Mouse (Mus musculus): ENCODE data around the gene Zfp36. TPM values are rescaled to one million over a fixed set of nuclear protein-coding genes. Genes with fewer than 3 reads are reported as not detected.
A peak's percentile ranks its signal among the peaks of the same experiment; 100 is the strongest.

The Zfp36 gene
- polyA plus RNA-seq, 1 experiment from 2014 or later, result 61.5 TPM

DNA sequence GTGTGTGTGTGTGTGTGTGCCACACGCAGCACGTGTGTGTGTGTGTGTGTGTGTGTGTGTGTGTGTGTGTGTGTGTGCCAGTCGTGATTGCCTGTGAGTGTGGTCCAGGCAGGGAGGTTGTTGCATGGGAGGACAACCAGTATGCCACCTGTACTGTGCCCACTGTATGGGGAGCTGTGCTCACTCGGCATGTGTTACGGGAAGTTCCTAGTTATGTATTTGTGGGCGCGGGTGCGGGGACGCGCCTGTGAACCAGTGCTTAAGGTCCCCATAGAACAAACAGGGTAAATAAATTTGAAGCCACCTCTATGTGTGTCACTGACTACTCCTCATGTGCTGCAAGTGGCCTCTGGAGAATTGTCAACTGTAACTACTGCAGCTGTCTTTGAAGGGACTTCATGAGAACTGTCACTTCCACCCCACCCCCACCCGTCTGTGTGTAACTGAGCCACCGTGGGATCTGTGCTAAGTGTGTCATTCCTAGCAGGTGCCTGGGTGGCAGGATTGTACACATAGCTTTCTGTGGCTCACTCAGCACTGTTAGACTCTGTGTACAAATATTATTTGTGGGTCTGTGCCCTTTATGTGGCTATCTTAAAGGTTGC, 2.4 kb upstream of the Zfp36 start:
- H3K9ac ChIP-seq (ENCODE audit: low read depth, low read length), result peak overlapping the region; percentile 79
- H3K4me3 ChIP-seq (ENCODE audit: low read depth, low read length), result peak overlapping the region; percentile 36
- H3K4me2 ChIP-seq (replicated peaks; ENCODE audit: low read depth), result peak overlapping the region; percentile 89
- H3K4me1 ChIP-seq (replicated peaks; ENCODE audit: control insufficient read depth, insufficient read depth, low read length), result peaks cover 19% of the 10 kb centered on the region
- no peaks in the 10 kb centered on the region for H3K27me3 ChIP-seq (replicated peaks; ENCODE audit: control insufficient read depth, insufficient read depth, low read length)
- 17% methylated on average over 10 of the region's 12 CpGs for whole genome bisulfite sequencing
- no peak for ATAC-seq
- peaks cover 24% of the 10 kb centered on the region for H3K36me3 ChIP-seq (ENCODE audit: control insufficient read depth, insufficient read depth)
- no peaks in the 10 kb centered on the region for H3K9me3 ChIP-seq (ENCODE audit: control insufficient read depth)
- TF ChIP-seq CTCF (IDR thresholded peaks at IDR 0.05; ENCODE audit: low read depth), result no peak
- H3K27ac ChIP-seq (ENCODE audit: low read depth, low read length), result peak overlapping the region; percentile 100

DNA sequence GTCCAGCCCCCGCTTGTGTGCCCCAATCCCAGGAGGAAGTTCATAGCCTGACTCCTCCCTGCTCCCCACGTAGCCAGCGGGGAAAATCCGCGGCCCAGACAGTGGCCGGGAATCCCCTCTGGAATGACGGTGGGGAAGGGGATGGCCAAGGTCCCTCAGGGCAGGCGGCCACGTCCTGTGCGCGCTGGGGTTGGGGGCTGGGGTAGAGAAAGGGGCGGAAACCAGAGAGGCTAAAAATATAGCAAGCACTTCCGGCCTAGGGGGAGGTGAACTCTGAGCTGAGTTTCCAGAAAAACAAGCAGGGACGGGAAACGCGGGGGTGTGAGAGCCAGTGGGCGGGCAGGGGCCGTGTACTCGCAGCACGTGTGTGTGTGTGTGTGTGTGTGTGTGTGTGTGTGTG, 1.9 kb upstream of the Zfp36 start:
- ATAC-seq, result peak; percentile 31

DNA sequence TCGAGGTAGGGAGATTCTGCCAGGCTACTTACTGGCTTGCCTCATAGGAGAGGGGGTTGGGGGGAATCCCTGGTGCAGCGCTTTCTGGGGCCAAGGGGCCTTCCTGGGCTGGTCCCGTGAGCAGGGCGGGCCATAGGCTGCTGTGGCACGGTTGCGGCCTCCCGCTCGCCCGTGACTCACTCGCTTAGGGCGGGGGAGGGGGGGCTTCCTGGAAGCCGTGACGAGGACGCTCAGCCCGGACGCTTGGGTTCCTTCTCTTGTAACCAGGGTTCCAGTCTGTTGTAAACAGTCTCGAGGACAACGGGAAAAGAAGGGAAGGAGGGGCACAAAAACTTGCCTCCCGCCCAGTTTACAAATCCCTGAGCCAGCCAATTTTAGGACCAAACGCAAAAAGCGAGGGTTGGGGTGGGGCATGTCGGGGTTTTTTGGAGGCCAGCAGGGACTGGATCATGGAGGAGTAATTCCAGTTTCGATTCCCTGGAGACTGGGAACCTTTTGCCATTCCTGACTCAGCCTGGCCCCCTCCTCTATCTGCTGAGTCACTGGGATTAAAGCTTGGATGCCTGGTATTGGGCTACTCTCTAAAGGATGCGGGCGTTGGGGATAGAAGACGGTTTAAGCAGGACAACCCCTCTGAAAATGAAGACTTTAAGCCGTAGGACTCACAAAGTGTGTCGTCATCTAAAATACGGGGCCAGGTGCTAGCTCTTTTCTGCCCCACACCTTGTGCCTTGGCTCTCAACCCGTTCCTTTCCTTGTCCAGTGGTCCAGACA, 1.2 kb upstream of the Zfp36 start:
- Histone ChIP-seq H3K27me3 (replicated peaks; ENCODE audit: control insufficient read depth, insufficient read depth, low read length) (no peaks in the 10 kb centered on the region), H3K36me3 (ENCODE audit: control insufficient read depth, insufficient read depth) (peaks cover 24% of the 10 kb centered on the region), H3K4me1 (replicated peaks; ENCODE audit: control insufficient read depth, insufficient read depth, low read length) (peaks cover 17% of the 10 kb centered on the region), H3K27ac (ENCODE audit: low read depth, low read length) (peak overlapping the region; percentile 100), H3K4me2 (replicated peaks; ENCODE audit: low read depth) (peak overlapping the region; percentile 89), H3K9me3 (ENCODE audit: control insufficient read depth) (no peaks in the 10 kb centered on the region), H3K4me3 (ENCODE audit: low read depth, low read length) (peak overlapping the region; percentile 36), H3K9ac (ENCODE audit: low read depth, low read length) (peak overlapping the region; percentile 79)
- peak; percentile 20 for ATAC-seq
- TF ChIP-seq CTCF (IDR thresholded peaks at IDR 0.05; ENCODE audit: low read depth), result no peak
- WGBS, result 3% methylated on average over 30 of the region's 30 CpGs

More for the DNA sequence above, 1.9 kb upstream of the Zfp36 start:
- no peaks in the 10 kb centered on the region for H3K27me3 ChIP-seq (replicated peaks; ENCODE audit: control insufficient read depth, insufficient read depth, low read length)
- peaks cover 26% of the 10 kb centered on the region for H3K36me3 ChIP-seq (ENCODE audit: control insufficient read depth, insufficient read depth)
- H3K4me2 ChIP-seq (replicated peaks; ENCODE audit: low read depth), result peak overlapping the region; percentile 89
- no peak for TF ChIP-seq CTCF (IDR thresholded peaks at IDR 0.05; ENCODE audit: low read depth)
- WGBS, result under 1% methylated on average over 20 of the region's 20 CpGs
- H3K9ac ChIP-seq (ENCODE audit: low read depth, low read length), result peak overlapping the region; percentile 79
- no peaks in the 10 kb centered on the region for H3K9me3 ChIP-seq (ENCODE audit: control insufficient read depth)
- peak overlapping the region; percentile 100 for H3K27ac ChIP-seq (ENCODE audit: low read depth, low read length)
- peak overlapping the region; percentile 36 for H3K4me3 ChIP-seq (ENCODE audit: low read depth, low read length)
- peaks cover 19% of the 10 kb centered on the region for H3K4me1 ChIP-seq (replicated peaks; ENCODE audit: control insufficient read depth, insufficient read depth, low read length)

DNA sequence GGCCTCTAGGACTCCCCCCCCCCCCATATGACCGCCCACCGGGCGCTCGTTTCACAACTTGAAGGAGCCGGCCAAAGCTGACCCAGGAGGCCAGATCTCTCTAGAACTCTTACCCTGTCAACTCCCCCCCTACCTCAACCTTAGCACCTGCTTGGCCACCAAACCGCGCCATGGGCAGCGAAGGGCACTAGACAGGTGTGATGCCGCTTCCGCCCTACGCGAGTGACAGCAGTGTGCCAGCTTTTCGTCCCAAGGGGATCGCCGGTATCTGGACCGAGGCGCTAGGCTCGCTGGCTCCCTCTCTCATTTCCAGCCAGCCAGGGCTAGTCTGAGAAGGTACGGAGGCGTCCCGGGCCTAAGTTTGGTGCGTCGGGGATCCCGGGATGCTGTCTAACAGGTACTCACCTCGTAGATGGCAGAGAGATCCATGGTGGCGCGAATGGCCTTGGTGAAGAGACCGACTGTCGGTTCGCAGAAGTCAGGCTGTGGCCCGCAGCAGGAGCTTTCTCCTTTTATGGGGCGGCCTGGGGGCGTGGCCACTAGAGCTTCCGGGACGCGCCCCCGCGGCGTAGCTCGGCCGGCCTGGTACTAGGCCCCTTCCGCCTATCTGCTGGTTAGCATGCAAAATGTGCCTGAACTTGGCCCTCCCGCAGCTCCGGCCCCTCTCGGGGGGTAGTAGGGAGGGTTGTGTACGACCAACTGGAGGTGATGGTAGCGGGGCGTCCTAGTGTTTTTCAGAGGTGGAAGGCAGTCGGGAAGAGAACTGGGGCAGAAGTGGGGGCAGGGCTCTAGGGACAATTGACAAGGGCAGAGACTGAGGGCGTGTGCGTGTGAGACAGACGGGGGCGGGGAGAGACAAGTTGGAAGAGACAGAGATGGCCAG, 1.0 kb downstream of the Zfp36 start:
- H3K36me3 ChIP-seq (ENCODE audit: control insufficient read depth, insufficient read depth), result peaks cover 12% of the 10 kb centered on the region
- peaks cover 11% of the 10 kb centered on the region for H3K4me1 ChIP-seq (replicated peaks; ENCODE audit: control insufficient read depth, insufficient read depth, low read length)
- TF ChIP-seq CTCF (IDR thresholded peaks at IDR 0.05; ENCODE audit: low read depth), result no peak
- H3K4me3 ChIP-seq (ENCODE audit: low read depth, low read length), result peak overlapping the region; percentile 95
- peak; percentile 11 for ATAC-seq
- H3K27me3 ChIP-seq (replicated peaks; ENCODE audit: control insufficient read depth, insufficient read depth, low read length), result no peaks in the 10 kb centered on the region
- WGBS, result under 1% methylated on average over 53 of the region's 53 CpGs
- peak overlapping the region; percentile 98 for H3K9ac ChIP-seq (ENCODE audit: low read depth, low read length)
- peak overlapping the region; percentile 89 for H3K4me2 ChIP-seq (replicated peaks; ENCODE audit: low read depth)
- H3K27ac ChIP-seq (ENCODE audit: low read depth, low read length), result peak overlapping the region; percentile 100
- H3K9me3 ChIP-seq (ENCODE audit: control insufficient read depth), result no peaks in the 10 kb centered on the region

DNA sequence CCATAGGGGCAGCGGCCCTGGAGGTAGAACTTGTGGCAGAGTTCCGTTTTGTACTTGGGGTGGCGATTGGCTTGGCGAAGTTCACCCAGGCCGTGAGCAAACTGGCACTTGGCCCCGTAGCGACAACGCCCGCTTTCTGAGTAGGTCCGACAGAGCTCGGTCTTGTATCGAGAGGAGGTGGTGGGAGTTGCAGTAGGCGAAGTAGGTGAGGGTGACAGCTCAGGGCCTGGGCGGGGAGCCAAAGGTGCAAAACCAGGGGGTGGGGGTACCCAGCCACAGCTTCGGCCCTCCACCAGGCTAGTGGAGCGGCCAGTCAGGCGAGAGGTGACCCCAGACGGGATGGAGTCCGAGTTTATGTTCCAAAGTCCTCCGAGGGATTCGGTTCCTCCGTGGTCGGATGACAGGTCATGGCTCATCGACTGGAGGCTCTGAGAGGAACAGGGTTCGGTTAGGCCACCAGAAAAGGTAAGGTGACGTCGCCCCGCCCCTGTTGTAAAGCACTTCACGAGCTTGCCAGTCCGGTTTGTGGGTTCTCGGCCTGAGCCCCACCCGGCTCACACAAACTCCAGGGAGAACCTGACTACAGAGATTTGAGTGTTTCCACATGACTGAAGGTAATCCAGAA, 1.9 kb downstream of the Zfp36 start:
- no peak for ATAC-seq
- H3K4me1 ChIP-seq (replicated peaks; ENCODE audit: control insufficient read depth, insufficient read depth, low read length), result peaks cover 11% of the 10 kb centered on the region
- peaks cover 12% of the 10 kb centered on the region for H3K36me3 ChIP-seq (ENCODE audit: control insufficient read depth, insufficient read depth)
- peak overlapping the region; percentile 100 for H3K27ac ChIP-seq (ENCODE audit: low read depth, low read length)
- no peaks in the 10 kb centered on the region for H3K27me3 ChIP-seq (replicated peaks; ENCODE audit: control insufficient read depth, insufficient read depth, low read length)
- peak overlapping the region; percentile 98 for H3K9ac ChIP-seq (ENCODE audit: low read depth, low read length)
- H3K9me3 ChIP-seq (ENCODE audit: control insufficient read depth), result no peaks in the 10 kb centered on the region
- peak overlapping the region; percentile 89 for H3K4me2 ChIP-seq (replicated peaks; ENCODE audit: low read depth)
- TF ChIP-seq CTCF (IDR thresholded peaks at IDR 0.05; ENCODE audit: low read depth), result no peak
- WGBS, result 8% methylated on average over 32 of the region's 32 CpGs
- peak overlapping the region; percentile 95 for H3K4me3 ChIP-seq (ENCODE audit: low read depth, low read length)

Measured in intestine, postnatal 0 days (tissue).